ENCODE assay signal across 13 mouse cellular contexts in genomic region chr5:36383431-36383830, GRCm38 (mm10).
"Had no signal": no experiment of that assay in that cellular context is flagged by ENCODE, and none has a peak within 500 bp of the region (broad histone marks: within the 10 kb centered on the region; RNA-seq: fewer than 3 reads in every experiment).

No protein-coding gene starts in this region.

- H3K27ac ChIP-seq: left cerebral cortex, adult 2 months; limb, embryonic 15.5 days; liver, embryonic 12.5 days; midbrain, embryonic 12.5 days; neural tube, embryonic 15.5 days had no signal

- H3K9me3 ChIP-seq: limb, embryonic 15.5 days; liver, embryonic 12.5 days; midbrain, embryonic 12.5 days; neural tube, embryonic 15.5 days; stomach, embryonic 15.5 days had no signal

- H3K9ac ChIP-seq: limb, embryonic 15.5 days; liver, embryonic 12.5 days; lung, embryonic 14.5 days; midbrain, embryonic 12.5 days; neural tube, embryonic 15.5 days; stomach, embryonic 15.5 days had no signal

- H3K4me3 ChIP-seq: left cerebral cortex, adult 2 months; limb, embryonic 15.5 days; liver, embryonic 12.5 days; midbrain, embryonic 12.5 days; myocyte; neural tube, embryonic 15.5 days; stomach, embryonic 15.5 days had no signal

- H3K36me3 ChIP-seq: limb, embryonic 15.5 days; liver, embryonic 12.5 days; midbrain, embryonic 12.5 days; neural tube, embryonic 15.5 days; stomach, embryonic 15.5 days had no signal

- H3K27me3 ChIP-seq: limb, embryonic 15.5 days; liver, embryonic 12.5 days; neural tube, embryonic 15.5 days; stomach, embryonic 15.5 days had no signal

- ATAC-seq: liver, embryonic 12.5 days had no signal

- H3K4me2 ChIP-seq: limb, embryonic 15.5 days; liver, embryonic 12.5 days; lung, embryonic 14.5 days; midbrain, embryonic 12.5 days; neural tube, embryonic 15.5 days; stomach, embryonic 15.5 days had no signal

- DNase-seq: kidney, postnatal 14 days; lung, embryonic 14.5 days; lung, postnatal 10 days; lung, postnatal 4 days; right cerebral cortex, postnatal 4 days; thymus, postnatal 4 days had no signal
